Mouse (Mus musculus): ENCODE measurements around the gene Defb43. TPM values are rescaled to one million over a fixed set of nuclear protein-coding genes. Genes with fewer than 3 reads are reported as not detected.
A peak's percentile ranks its signal among the peaks of the same experiment; 100 is the strongest.

Defb43 gene
- polyA plus RNA-seq, 1 experiment from 2014 or later = not detected

DNA sequence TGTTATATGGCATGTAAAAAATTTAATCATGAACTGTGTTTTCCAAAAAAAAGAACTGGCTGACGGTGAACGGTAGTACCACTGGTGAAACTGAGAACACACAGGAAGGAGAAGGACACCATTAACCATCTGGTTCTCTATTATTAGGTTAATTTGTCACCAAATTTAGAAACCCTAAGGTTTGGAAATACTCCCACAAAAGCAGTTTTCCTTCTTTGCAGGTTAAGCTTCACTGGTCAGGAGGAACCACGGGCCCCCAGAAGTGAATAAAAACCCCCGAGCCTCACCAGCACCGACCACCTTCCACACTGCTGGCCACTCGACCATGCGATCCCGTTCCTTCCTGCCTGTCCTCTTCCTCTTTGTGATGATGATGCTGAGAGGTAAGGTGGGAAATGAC is 13.8 kb upstream of the Defb43 start, which contains the start of gene Defb47:
Gene Defb47 (plus strand): TSS at position 301 of the 400 bp plus-strand sequence.
- Histone ChIP-seq H3K27ac (ENCODE audit: low read depth, low read length) (no peak within 1 kb of the TSS), H3K9ac (ENCODE audit: low read depth, low read length) (no peak within 1 kb of the TSS), H3K36me3 (ENCODE audit: control insufficient read depth, insufficient read depth, low read length) (no peaks in the 10 kb centered on the region), H3K9me3 (ENCODE audit: control insufficient read depth, low read length) (no peaks in the 10 kb centered on the region), H3K4me3 (ENCODE audit: low read depth, low read length) (no peak within 1 kb of the TSS), H3K4me1 (replicated peaks; ENCODE audit: control insufficient read depth, insufficient read depth, low read length) (no peaks in the 10 kb centered on the region), H3K4me2 (no peak within 1 kb of the TSS), H3K27me3 (replicated peaks; ENCODE audit: control insufficient read depth, insufficient read depth, low read length) (no peaks in the 10 kb centered on the region)
- ATAC-seq (replicated peaks; ENCODE audit: low FRiP score) (no peak), DNase-seq (ENCODE audit: low spot score) (no peak)
- 72% methylated on average over 8 of the region's 8 CpGs for WGBS

- no peaks in the 10 kb centered on the region for H3K27me3 ChIP-seq (replicated peaks; ENCODE audit: control insufficient read depth, insufficient read depth, low read length)
- H3K4me3 ChIP-seq (ENCODE audit: low read depth, low read length) = no peak overlapping the region
- H3K4me2 ChIP-seq = no peak overlapping the region
- no peak for DNase-seq (ENCODE audit: low spot score)
- H3K9me3 ChIP-seq (ENCODE audit: control insufficient read depth, low read length) = no peaks in the 10 kb centered on the region
- H3K27ac ChIP-seq (ENCODE audit: low read depth, low read length) = no peak overlapping the region
- H3K4me1 ChIP-seq (replicated peaks; ENCODE audit: control insufficient read depth, insufficient read depth, low read length) = no peaks in the 10 kb centered on the region
- 56% methylated on average over 4 of the region's 4 CpGs for WGBS
- no peaks in the 10 kb centered on the region for H3K36me3 ChIP-seq (ENCODE audit: control insufficient read depth, insufficient read depth, low read length)
- H3K9ac ChIP-seq (ENCODE audit: low read depth, low read length) = no peak overlapping the region
- ATAC-seq (replicated peaks; ENCODE audit: low FRiP score) = no peak
Measured at GRCm38 (mm10) chr14:62998977-62999376, 12.6 kb upstream of the Defb43 start.

- 70% methylated on average over 2 of the region's 2 CpGs for WGBS
- H3K4me3 ChIP-seq (ENCODE audit: low read depth, low read length) = no peak overlapping the region
- no peaks in the 10 kb centered on the region for H3K4me1 ChIP-seq (replicated peaks; ENCODE audit: control insufficient read depth, insufficient read depth, low read length)
- DNase-seq (ENCODE audit: low spot score) (no peak), ATAC-seq (replicated peaks; ENCODE audit: low FRiP score) (no peak)
- H3K4me2 ChIP-seq = no peak overlapping the region
- no peak overlapping the region for H3K27ac ChIP-seq (ENCODE audit: low read depth, low read length)
- H3K9ac ChIP-seq (ENCODE audit: low read depth, low read length) = no peak overlapping the region
- no peaks in the 10 kb centered on the region for H3K36me3 ChIP-seq (ENCODE audit: control insufficient read depth, insufficient read depth, low read length)
- H3K27me3 ChIP-seq (replicated peaks; ENCODE audit: control insufficient read depth, insufficient read depth, low read length) = no peaks in the 10 kb centered on the region
- no peaks in the 10 kb centered on the region for H3K9me3 ChIP-seq (ENCODE audit: control insufficient read depth, low read length)
Measured at GRCm38 (mm10) chr14:63002588-63002987, 9.0 kb upstream of the Defb43 start.

DNA sequence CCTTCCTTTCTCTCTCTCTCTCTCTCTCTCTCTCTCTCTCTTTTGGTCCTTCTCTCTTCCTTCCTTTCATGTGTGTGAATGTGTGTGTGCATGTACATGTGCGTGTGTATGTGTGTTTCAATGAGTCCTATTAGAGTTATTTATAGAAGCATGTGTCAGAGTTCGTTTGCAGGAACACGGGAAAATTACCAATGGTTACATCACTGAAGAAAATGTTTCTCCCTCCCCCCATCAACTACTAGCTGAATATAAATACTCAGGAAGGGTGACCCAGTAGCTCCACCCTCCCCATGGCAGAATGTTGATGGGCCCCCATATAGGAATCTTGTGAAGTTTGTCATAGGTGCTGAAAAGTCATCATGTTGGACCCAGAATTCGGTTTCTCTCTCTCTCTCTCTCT is 1.5 kb downstream of the Defb43 start:
- H3K4me3 ChIP-seq (ENCODE audit: low read depth, low read length) = no peak overlapping the region
- 77% methylated on average over 4 of the region's 4 CpGs for WGBS
- H3K27ac ChIP-seq (ENCODE audit: low read depth, low read length) = no peak overlapping the region
- H3K9ac ChIP-seq (ENCODE audit: low read depth, low read length) = no peak overlapping the region
- H3K27me3 ChIP-seq (replicated peaks; ENCODE audit: control insufficient read depth, insufficient read depth, low read length) = no peaks in the 10 kb centered on the region
- no peaks in the 10 kb centered on the region for H3K36me3 ChIP-seq (ENCODE audit: control insufficient read depth, insufficient read depth, low read length)
- ATAC-seq (replicated peaks; ENCODE audit: low FRiP score) (no peak), DNase-seq (ENCODE audit: low spot score) (no peak)
- H3K9me3 ChIP-seq (ENCODE audit: control insufficient read depth, low read length) = no peaks in the 10 kb centered on the region
- no peak overlapping the region for H3K4me2 ChIP-seq
- H3K4me1 ChIP-seq (replicated peaks; ENCODE audit: control insufficient read depth, insufficient read depth, low read length) = no peaks in the 10 kb centered on the region

- DNase-seq (ENCODE audit: low spot score) = no peak
- H3K4me2 ChIP-seq = no peak overlapping the region
- no peaks in the 10 kb centered on the region for H3K36me3 ChIP-seq (ENCODE audit: control insufficient read depth, insufficient read depth, low read length)
- H3K4me3 ChIP-seq (ENCODE audit: low read depth, low read length) = no peak overlapping the region
- WGBS = 86% methylated on average over 4 of the region's 4 CpGs
- H3K9ac ChIP-seq (ENCODE audit: low read depth, low read length) = no peak overlapping the region
- no peaks in the 10 kb centered on the region for H3K4me1 ChIP-seq (replicated peaks; ENCODE audit: control insufficient read depth, insufficient read depth, low read length)
- no peak for ATAC-seq (replicated peaks; ENCODE audit: low FRiP score)
- no peaks in the 10 kb centered on the region for H3K27me3 ChIP-seq (replicated peaks; ENCODE audit: control insufficient read depth, insufficient read depth, low read length)
- no peaks in the 10 kb centered on the region for H3K9me3 ChIP-seq (ENCODE audit: control insufficient read depth, low read length)
- no peak overlapping the region for H3K27ac ChIP-seq (ENCODE audit: low read depth, low read length)
Measured at GRCm38 (mm10) chr14:63014667-63015066, 3.1 kb downstream of the Defb43 start.

- DNase-seq (ENCODE audit: low spot score) (no peak), ATAC-seq (replicated peaks; ENCODE audit: low FRiP score) (no peak)
- WGBS = 46% methylated on average over 6 of the region's 6 CpGs
- Histone ChIP-seq H3K4me2 (no peak overlapping the region), H3K9ac (ENCODE audit: low read depth, low read length) (no peak overlapping the region), H3K36me3 (ENCODE audit: control insufficient read depth, insufficient read depth, low read length) (no peaks in the 10 kb centered on the region), H3K9me3 (ENCODE audit: control insufficient read depth, low read length) (no peaks in the 10 kb centered on the region), H3K4me1 (replicated peaks; ENCODE audit: control insufficient read depth, insufficient read depth, low read length) (no peaks in the 10 kb centered on the region), H3K27me3 (replicated peaks; ENCODE audit: control insufficient read depth, insufficient read depth, low read length) (no peaks in the 10 kb centered on the region), H3K4me3 (ENCODE audit: low read depth, low read length) (no peak overlapping the region), H3K27ac (ENCODE audit: low read depth, low read length) (no peak overlapping the region)
Measured at GRCm38 (mm10) chr14:63020524-63021156, 9.1 kb downstream of the Defb43 start.

- 74% methylated on average over 3 of the region's 3 CpGs for WGBS
- H3K27me3 ChIP-seq (replicated peaks; ENCODE audit: control insufficient read depth, insufficient read depth, low read length) = no peaks in the 10 kb centered on the region
Measured at GRCm38 (mm10) chr14:63046691-63047090, 35.1 kb downstream of the Defb43 start, which contains the start of gene Defb42. Defb42 (plus strand) TSS chr14:63046991.

DNA sequence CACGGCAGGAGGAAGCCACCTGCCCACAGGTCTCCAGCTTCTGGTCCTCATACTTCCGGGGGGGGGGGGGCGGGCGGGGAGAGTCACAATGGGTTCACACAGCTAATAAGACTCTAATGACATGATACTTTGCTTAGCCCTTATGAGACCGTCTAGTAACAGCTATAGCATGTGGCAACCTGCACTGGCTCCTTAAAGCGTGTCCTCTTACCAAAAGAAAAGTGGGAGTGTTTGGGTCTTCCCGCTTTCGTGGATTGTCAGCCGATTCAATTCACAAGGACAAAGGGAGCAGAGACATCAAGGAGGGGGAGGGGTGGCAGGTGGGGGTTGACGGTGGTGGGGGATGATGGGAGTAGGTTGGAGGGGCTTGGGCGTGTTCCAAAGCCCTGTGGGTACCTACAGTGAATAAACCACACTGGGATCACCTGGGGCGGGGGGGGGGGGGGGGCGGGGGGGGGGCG is 38.4 kb downstream of the Defb43 start, which contains the start of gene Defb30:
Gene Defb30 (minus strand): TSS at position 51 of the 461 bp plus-strand sequence.
- Histone ChIP-seq H3K27me3 (replicated peaks; ENCODE audit: control insufficient read depth, insufficient read depth, low read length) (no peaks in the 10 kb centered on the region), H3K9ac (ENCODE audit: low read depth, low read length) (no peak within 1 kb of the TSS), H3K4me2 (no peak within 1 kb of the TSS), H3K9me3 (ENCODE audit: control insufficient read depth, low read length) (no peaks in the 10 kb centered on the region), H3K27ac (ENCODE audit: low read depth, low read length) (no peak within 1 kb of the TSS), H3K4me3 (ENCODE audit: low read depth, low read length) (no peak within 1 kb of the TSS), H3K36me3 (ENCODE audit: control insufficient read depth, insufficient read depth, low read length) (no peaks in the 10 kb centered on the region), H3K4me1 (replicated peaks; ENCODE audit: control insufficient read depth, insufficient read depth, low read length) (0 out of 2 replicates have a peak, but pooled peaks cover 2% of the 10 kb centered on the region)
- WGBS = 80% methylated on average over 10 of the region's 14 CpGs
- no peak for ATAC-seq (replicated peaks; ENCODE audit: low FRiP score)
- no peak for DNase-seq (ENCODE audit: low spot score)

More at GRCm38 (mm10) chr14:63046691-63047090, 35.1 kb downstream of the Defb43 start, which contains the start of gene Defb42:
- Histone ChIP-seq H3K9me3 (ENCODE audit: control insufficient read depth, low read length) (no peaks in the 10 kb centered on the region), H3K9ac (ENCODE audit: low read depth, low read length) (no peak within 1 kb of the TSS), H3K4me3 (ENCODE audit: low read depth, low read length) (no peak within 1 kb of the TSS), H3K4me2 (no peak within 1 kb of the TSS), H3K4me1 (replicated peaks; ENCODE audit: control insufficient read depth, insufficient read depth, low read length) (no peaks in the 10 kb centered on the region), H3K27ac (ENCODE audit: low read depth, low read length) (no peak within 1 kb of the TSS), H3K36me3 (ENCODE audit: control insufficient read depth, insufficient read depth, low read length) (no peaks in the 10 kb centered on the region)
- ATAC-seq (replicated peaks; ENCODE audit: low FRiP score) = no peak
- DNase-seq (ENCODE audit: low spot score) = no peak

DNA sequence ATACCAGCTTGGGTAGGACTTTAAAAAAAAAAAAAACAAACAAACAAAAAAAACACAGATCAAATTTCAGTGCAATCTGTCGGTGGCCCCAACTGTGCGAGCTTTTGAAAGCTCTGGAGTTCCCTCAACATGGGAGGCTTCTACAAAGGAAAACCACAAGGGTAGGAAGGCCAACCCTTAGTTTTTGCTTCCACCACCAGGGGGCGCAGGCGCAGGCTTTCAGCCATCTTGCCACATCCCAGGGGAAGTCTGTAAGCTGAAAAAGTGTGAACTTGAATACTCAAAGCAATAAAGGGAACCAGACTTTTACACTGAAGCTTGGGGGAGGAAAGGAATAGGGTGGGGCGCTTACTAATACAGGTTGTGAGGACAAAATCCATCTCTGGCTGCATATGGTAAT is 39.2 kb downstream of the Defb43 start:
- Histone ChIP-seq H3K9me3 (ENCODE audit: control insufficient read depth, low read length) (no peaks in the 10 kb centered on the region), H3K27ac (ENCODE audit: low read depth, low read length) (no peak overlapping the region), H3K4me3 (ENCODE audit: low read depth, low read length) (no peak overlapping the region), H3K36me3 (ENCODE audit: control insufficient read depth, insufficient read depth, low read length) (no peaks in the 10 kb centered on the region), H3K27me3 (replicated peaks; ENCODE audit: control insufficient read depth, insufficient read depth, low read length) (no peaks in the 10 kb centered on the region), H3K4me2 (no peak overlapping the region), H3K4me1 (replicated peaks; ENCODE audit: control insufficient read depth, insufficient read depth, low read length) (peaks cover 4% of the 10 kb centered on the region; the same call in 1 of the 2 replicates), H3K9ac (ENCODE audit: low read depth, low read length) (no peak overlapping the region)
- ATAC-seq (replicated peaks; ENCODE audit: low FRiP score) (0 out of 2 replicates have a peak, but pooled peaks have one; percentile 49), DNase-seq (ENCODE audit: low spot score) (peak; percentile 66)
- WGBS = 17% methylated on average over 5 of the region's 5 CpGs
